Mouse (Mus musculus) cortical plate, adult 2 months (tissue): ENCODE measurements around the gene Fgd3.

Source experiments
- CTCF ChIP-seq: fragments of 200-500 bp; IDR thresholded peaks from 2 replicates; pipeline ENCODE4 v1.5.1; 2011; ENCODE audit warnings: mild to moderate bottlenecking, control low read depth, low read length; ENCODE audit not compliant: insufficient read depth; ENCODE audit errors: extremely low read depth
- POLR2A ChIP-seq: fragments of 200-500 bp; IDR thresholded peaks from 2 replicates; pipeline ENCODE4 v1.6.1; 2011; ENCODE audit warnings: mild to moderate bottlenecking, low read length, control low read depth; ENCODE audit not compliant: insufficient read depth; ENCODE audit errors: extremely low read depth

DNA sequence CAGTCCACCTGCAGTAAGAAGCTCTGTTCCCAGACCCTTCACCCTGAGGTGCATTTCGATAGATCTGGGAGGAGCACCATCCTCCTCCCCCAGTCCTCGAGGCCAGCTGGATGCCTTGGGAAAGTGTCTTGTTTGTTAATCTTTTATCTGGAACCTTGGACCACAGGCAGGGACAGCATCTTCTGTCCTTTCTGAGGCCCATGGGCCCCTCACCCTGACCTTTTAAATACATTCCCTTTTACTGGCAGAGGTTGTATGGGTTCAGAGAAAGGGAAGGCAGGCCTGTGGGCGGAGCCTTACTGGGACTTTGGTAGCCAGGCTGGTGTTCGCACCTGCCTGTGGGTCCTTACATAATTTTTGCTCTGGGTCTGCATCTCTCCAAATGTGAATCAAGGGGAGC, 74.9 kb downstream of the Fgd3 start:
- no peak for TF ChIP-seq CTCF
- TF ChIP-seq POLR2A: no peak
